Mouse (Mus musculus) yolk sac, embryonic 10.5 days (tissue): ENCODE measurements at regions not wholly inside any gene's neighbourhood (a gene's known extent, or its start where the extent isn't known, plus 50 kb on each side); places are given as distances from the start of the nearest gene placed in this dataset.

Experiments
- DNase-seq: peaks from one replicate; pipeline ENCODE4 v3.0.0-alpha.2; 2017; ENCODE audit warnings: low spot score

GRCm38 (mm10) chr6:81323690-81324089 is 599.8 kb upstream of the Gcfc2 start:
- no peak for DNase-seq

- DNase-seq: no peak
These were observed 559.4 kb upstream of the Gcfc2 start for GRCm38 (mm10) chr6:81363969-81364529.

DNA sequence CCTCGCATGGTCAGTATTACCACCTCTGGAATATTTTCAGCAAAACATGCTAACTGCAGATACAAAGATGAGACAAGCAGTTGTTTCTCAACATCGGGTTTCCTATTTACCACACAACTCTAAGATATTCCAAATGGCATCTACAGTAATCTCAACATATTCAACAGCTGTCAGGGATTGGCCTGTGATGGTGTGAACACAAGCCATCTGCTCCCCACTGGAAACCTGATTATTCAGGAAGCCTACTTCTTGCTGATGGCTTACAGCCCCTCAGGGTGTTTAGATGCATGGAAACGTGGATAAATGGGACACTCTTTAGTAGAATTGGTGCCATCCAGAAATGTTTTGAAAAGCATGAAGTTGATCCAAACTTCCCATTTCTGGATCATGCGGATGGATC is 535.0 kb upstream of the Gcfc2 start:
- no peak for DNase-seq

- no peak for DNase-seq
These were observed 520.3 kb upstream of the Gcfc2 start for GRCm38 (mm10) chr6:81403122-81403521.

DNA sequence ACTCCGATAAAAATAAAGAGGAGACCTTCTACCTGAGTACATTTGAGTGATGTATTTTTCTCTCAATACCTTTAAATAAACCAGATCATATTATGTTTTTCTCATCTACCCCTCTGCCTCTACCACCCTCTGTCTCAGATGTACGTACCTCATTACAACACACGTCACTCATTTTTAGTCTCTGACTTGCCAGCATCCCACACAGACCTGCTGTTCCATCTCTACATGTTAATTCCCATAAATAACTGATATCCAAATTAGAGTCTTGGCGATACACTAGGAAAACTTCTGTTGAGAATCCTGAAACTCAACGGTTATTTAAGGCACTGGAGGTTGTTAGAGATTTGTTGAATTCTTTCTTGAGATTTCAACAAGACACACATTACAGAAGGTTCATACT is 509.9 kb upstream of the Gcfc2 start:
- no peak for DNase-seq

DNA sequence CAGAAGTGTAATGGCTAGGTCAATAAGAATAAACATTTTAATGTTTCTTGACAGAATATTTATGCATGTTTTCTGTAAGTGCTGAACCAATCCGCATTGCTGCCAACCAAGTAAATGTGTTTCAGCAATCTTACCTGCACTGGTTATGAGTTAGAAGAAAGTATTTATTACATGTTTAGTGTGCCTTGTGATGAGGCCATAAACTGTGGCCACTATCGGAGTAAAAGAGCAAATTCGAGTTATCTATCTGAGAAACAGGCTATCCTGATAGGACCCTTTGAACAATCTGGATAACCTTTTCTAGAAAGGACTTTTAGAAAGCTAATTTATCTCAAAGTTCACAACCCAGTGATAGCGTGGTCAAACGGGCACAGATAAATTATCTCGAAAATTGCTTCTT is 488.7 kb upstream of the Gcfc2 start:
- DNase-seq: no peak

GRCm38 (mm10) chr6:81438951-81439722 is 484.3 kb upstream of the Gcfc2 start:
- no peak for DNase-seq

- no peak for DNase-seq
These were observed 482.1 kb upstream of the Gcfc2 start for GRCm38 (mm10) chr6:81441396-81441795.

DNA sequence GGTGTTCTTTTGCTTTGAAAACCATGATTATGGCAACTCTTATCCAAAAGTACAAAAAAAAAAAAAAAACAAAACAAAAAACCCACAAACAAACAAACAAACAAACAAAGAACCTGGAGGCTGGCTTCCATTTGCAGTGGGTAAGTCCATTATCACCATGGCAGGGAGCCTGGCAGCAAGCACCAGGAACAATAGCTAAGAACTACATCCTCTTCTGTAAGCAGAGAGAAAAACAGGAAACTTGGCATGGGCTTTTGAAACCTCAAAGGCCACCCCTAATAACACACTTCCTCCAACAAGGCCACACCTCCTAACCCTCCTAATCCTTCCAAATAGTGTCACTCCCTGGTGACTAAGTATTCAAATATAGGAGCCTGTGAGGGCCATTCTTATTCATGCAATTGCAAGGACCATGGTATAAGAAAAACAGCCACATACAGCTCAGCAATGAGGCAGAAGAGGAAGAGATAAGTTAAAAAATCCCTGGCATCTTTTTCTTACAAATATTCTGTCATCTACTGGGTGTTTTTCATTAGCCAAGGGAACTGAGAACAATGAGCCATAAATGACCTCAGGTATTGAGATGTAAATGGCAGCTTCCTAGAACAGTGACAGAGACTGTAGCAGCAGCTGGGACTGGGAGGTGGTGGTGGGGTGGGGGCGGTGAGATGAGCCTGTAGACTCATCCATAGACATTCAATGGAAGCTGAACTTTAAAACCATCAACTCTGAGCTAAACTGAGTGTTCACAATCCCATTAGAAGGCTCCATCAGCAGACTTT is 477.3 kb upstream of the Gcfc2 start:
- DNase-seq: no peak

GRCm38 (mm10) chr6:81447701-81448100 is 475.8 kb upstream of the Gcfc2 start:
- no peak for DNase-seq

- DNase-seq: no peak
These were observed 475.1 kb upstream of the Gcfc2 start for GRCm38 (mm10) chr6:81448366-81448765.

- DNase-seq: no peak
These were observed 462.4 kb upstream of the Gcfc2 start for GRCm38 (mm10) chr6:81461095-81461494.

DNA sequence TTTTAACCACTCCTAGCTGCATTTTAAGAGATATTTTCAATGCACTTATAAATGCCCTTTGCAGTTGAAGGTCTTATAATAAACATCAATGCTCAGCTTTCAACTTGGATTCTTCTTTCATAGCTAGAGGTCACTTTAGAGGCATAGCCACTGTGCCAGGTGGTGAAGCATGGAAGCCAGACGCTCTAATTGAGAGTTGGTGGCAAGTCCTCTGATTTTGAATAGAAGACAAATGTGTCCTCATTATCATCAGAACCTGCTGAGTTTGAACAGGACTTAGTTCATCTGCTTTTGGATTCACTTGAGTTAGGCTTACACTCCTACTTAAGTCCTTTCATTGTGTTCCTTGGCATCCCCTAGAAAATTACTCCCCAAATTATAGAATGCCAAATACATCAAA is 459.0 kb upstream of the Gcfc2 start:
- DNase-seq: no peak

- DNase-seq: no peak
These were observed 456.9 kb upstream of the Gcfc2 start for GRCm38 (mm10) chr6:81466536-81466935.

- no peak for DNase-seq
These were observed 452.0 kb upstream of the Gcfc2 start for GRCm38 (mm10) chr6:81471340-81471955.

- DNase-seq: no peak
These were observed 451.0 kb upstream of the Gcfc2 start for GRCm38 (mm10) chr6:81472506-81472905.

GRCm38 (mm10) chr6:81474786-81475185 is 448.7 kb upstream of the Gcfc2 start:
- DNase-seq: no peak

- no peak for DNase-seq
These were observed 436.5 kb upstream of the Gcfc2 start for GRCm38 (mm10) chr6:81487006-81487405.

GRCm38 (mm10) chr6:81496239-81496638 is 427.2 kb upstream of the Gcfc2 start:
- DNase-seq: no peak

DNA sequence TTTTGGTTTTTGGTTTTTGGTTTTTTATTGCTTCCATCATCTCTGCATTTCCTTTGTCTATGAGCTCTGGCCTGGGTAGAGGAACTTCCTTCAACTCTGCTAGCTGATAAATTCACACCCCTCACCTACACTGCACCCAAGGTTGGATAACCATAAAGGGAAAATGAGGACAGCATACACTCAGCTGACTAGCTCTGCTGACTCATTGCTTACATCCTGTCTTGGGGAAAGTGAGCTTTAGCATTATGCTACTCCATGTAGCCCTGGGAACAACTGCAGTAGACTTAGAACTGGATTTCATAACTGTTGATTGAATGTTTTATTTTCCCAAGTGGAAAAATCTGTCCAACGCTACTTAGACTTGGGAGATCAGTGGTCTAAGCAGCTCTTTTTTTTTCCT is 406.3 kb upstream of the Gcfc2 start:
- DNase-seq: no peak

DNA sequence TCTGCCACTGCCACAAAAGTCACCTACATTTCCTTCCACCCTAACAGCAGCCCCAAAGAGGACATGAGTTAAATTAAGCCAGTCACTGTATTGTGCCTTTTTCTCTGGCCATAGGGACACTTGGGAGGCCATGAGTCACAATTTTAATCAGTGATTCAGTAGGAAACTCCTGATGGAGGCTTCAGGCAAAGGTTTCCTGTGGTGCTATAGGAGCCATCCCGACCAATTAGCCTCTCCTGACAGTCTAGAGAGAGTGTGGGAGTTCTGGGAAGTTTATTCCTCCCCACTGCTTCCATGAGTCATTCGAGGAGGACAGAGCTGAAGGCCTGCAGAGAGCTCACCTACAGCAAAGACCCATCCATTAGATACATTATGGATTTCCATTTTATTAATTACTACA is 361.2 kb upstream of the Gcfc2 start:
- no peak for DNase-seq

GRCm38 (mm10) chr6:81563192-81563591 is 360.3 kb upstream of the Gcfc2 start:
- no peak for DNase-seq

GRCm38 (mm10) chr6:81564295-81564694 is 359.2 kb upstream of the Gcfc2 start:
- DNase-seq: no peak
